Mouse (Mus musculus) cerebellum, postnatal 25 days (tissue): Measurements from ENCODE around the gene Eif2s2.

Experiments
- DNase-seq, 2 experiments: peaks; one replicate each; pipeline ENCODE4 v3.0.0; 2021; ENCODE audit warnings: mixed read lengths in 2 of 2

The Eif2s2 gene

DNA sequence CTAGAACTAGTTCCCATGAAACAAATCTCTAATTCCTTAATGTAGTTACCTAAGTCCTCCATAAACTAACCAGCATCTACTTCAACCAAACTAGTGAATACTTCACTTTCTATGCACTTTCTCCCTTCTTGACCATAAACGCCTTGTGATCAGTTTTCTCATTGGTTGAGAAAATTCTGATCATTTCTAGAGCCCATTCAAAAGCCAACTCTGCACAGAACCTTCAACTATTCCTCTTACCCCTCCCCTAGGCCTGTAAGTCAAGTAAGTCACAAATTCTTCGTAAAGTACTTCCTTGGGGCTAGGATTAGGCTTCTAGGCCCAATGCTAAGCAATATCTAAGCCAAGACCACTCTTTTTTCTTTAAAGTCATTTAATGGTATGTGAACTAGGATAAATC, 1.1 kb downstream of the Eif2s2 start:
- DNase-seq: no peak

DNA sequence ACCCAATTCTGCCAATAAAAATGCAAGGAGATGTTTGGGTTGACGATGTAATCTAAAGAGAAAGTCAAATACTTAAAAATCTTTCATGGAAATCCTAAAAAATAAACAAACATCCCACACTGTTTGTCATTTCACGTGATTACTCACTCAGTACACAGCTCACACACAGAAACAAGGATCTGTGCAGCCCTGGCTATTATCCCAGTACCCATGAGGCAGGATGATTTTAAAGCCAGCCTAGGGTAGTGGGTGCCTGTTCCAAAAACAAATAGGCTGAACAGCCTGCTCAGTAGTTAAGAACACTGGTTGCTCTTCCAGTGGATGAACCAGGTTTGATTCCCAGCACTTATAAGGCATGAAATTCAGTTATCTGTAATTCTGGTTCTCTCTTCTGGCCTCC, 16.1 kb downstream of the Eif2s2 start:
- DNase-seq: peak in 1 of 2 experiments; percentile 40

- DNase-seq: no peak
Measured at GRCm38 (mm10) chr2:154869954-154870641, 22.6 kb downstream of the Eif2s2 start.

- peak; percentile 85 to 86 for DNase-seq
Measured at GRCm38 (mm10) chr2:154868106-154868505, 24.6 kb downstream of the Eif2s2 start.

- DNase-seq: peak; percentile 52 to 54
Measured at GRCm38 (mm10) chr2:154865696-154866095, 27.0 kb downstream of the Eif2s2 start.

DNA sequence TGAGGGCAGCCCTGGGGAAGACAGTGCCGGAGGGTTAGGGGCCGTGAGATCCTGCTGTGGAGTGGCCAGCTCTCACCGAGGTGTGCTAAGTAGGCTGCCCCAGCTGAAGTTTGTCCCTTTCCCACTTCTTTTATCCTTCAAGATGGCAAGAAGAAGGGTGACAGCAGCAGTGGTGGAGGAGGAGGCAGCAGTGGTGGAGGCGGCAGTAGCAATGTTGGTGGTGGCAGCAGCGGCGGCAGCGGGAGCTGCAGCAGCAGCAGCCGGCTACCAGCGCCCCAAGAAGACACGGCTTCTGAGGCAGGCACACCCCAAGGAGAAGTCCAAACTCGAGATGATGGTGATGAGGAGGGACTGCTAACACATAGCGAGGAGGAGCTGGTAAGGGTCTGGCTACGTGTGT, 29.1 kb downstream of the Eif2s2 start:
- DNase-seq: no peak

- DNase-seq: peak; percentile 68 to 85
Measured at GRCm38 (mm10) chr2:154855383-154855782, 37.4 kb downstream of the Eif2s2 start.

DNA sequence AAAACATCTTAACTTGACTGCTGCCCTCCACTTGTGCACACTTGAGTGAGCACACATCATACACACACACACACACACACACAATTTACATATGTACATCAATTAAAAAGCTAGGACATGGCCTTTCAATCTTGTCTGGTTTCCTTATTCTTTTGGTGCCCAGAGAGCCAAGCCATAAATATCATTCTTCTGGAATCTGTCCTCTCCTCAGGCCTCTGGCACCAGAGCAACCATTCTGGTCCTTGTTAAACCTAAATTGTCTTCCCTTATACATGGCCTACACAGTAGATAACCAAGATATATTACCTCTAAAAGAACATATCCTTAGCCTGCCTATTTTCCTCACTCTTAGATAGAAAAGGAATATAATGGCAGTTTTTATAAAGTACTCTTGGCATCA, 44.6 kb downstream of the Eif2s2 start:
- peak; percentile 37 to 54 for DNase-seq

- no peak for DNase-seq
Measured at GRCm38 (mm10) chr2:154836537-154836936, 56.2 kb downstream of the Eif2s2 start.

DNA sequence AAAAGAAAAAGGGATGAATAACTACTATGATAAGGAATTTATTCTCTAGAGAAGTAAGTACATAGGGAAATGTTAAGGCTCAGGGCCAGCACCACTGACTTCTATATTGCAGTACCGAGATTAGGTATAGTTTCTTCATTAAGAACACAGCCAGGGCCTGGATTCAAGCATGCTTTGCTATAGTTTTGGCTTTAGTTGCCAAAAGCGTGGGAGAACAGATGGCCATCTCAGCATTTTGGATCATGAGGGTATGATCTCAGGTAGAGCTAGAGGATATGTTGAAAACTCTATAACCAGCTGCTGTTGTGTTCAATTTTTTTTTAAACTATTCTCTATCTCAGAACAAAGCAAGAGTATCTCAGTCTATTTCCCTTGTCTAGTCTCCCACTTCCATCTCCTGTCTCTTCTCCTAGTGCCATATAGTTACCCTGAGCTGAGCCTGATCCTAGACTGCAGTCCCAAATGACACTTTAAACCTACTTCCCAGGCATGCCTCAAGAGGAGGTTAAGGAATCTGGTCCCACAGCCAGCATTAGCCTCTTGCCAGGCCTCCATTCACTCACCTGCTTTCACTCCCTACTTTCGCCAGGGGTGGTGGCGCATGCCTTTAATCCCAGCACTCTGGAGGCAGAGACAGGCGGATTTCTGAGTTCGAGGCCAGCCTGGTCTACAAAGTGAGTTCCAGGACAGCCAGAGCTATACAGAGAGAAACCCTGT, 58.4 kb downstream of the Eif2s2 start:
- peak; percentile 59 to 72 for DNase-seq

DNA sequence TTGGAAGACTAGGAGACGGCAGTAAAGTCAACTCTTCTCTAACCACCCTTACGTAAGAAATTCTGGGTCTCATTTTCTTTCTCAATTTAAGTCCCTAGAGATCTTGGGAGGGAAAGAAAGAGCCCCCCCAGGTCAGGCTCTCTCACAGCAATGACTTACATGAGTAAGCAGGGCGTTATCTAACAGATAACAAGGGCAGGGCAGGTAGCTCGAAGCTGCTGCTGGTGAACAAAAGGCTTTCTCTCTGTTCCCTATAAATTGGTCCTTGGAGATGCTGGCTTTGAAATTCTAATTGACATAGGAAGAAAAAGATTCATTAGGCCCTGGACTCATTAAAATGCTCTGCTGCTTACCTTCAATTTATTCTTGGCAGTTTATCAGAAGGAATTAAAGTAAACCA, 60.3 kb downstream of the Eif2s2 start:
- no peak for DNase-seq

DNA sequence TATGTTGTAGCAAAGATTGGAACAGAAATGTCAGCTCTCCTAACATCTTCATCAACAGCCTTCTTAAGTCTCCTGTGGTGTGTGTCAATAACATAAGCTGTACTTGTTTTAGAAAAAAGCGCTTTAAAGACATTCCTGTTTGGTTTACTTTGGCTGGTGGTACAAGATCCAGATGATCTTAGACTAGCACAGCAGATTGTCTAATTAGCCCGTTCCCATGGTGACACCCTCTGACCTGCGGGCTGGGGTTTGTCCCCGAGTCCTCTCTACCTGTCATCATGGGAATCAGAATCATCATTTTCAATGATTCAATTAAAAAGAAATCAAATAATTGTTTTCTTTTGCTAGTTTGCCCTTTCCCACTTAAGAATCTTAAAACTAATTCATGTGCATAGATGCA, 65.2 kb downstream of the Eif2s2 start:
- no peak for DNase-seq

- no peak for DNase-seq
Measured at GRCm38 (mm10) chr2:154826054-154826538, 66.6 kb downstream of the Eif2s2 start.
